Mouse (Mus musculus) forebrain, embryonic 11.5 days (tissue): ENCODE data around the gene Zfyve28. TPM values are rescaled to one million over a fixed set of nuclear protein-coding genes. Genes with fewer than 3 reads are reported as not detected.

Source experiments
- ATAC-seq: fragments of 200-750 bp; cut with Nextera tagmentation; replicated peaks from 2 replicates; pipeline ENCODE4 v1.8.0; 2017; ENCODE audit warnings: moderate TSS enrichment; ENCODE audit not compliant: low FRiP score
- DNase-seq: peaks from one replicate; pipeline ENCODE4 v3.0.0-alpha.2; 2017; ENCODE audit warnings: low spot score
- H3K27ac ChIP-seq: fragments of 300-500 bp; sonication (generic); 2 replicates; pipeline ENCODE4 v1.5.1; 2014; ENCODE audit warnings: low read depth, low read length
- H3K27me3 ChIP-seq: fragments of 300-500 bp; sonication (generic); 2 replicates; pipeline ENCODE4 v1.6.1; 2014; ENCODE audit warnings: mild to moderate bottlenecking, low read length, mixed read lengths; ENCODE audit not compliant: control insufficient read depth, insufficient read depth
- H3K36me3 ChIP-seq: fragments of 300-500 bp; sonication (generic); 2 replicates; pipeline ENCODE4 v1.6.1; 2014; ENCODE audit warnings: mild to moderate bottlenecking, low read length, moderate library complexity, mixed read lengths; ENCODE audit not compliant: control insufficient read depth, insufficient read depth
- H3K4me1 ChIP-seq: fragments of 300-500 bp; sonication (generic); replicated peaks from 2 replicates; pipeline ENCODE4 v1.6.1; 2014; ENCODE audit warnings: low read length, mixed read lengths; ENCODE audit not compliant: control insufficient read depth, insufficient read depth
- H3K4me2 ChIP-seq: fragments of 300-500 bp; sonication (generic); 2 replicates; pipeline ENCODE4 v1.6.1; 2014; ENCODE audit warnings: low read depth, mild to moderate bottlenecking, low read length, moderate library complexity, mixed read lengths; ENCODE audit not compliant: severe bottlenecking
- H3K4me3 ChIP-seq: fragments of 300-500 bp; sonication (generic); 2 replicates; pipeline ENCODE4 v1.5.1; 2014; ENCODE audit warnings: low read depth, low read length
- H3K9ac ChIP-seq: fragments of 300-500 bp; sonication (generic); 2 replicates; pipeline ENCODE4 v1.6.1; 2014; ENCODE audit warnings: low read length
- H3K9me3 ChIP-seq: fragments of 300-500 bp; sonication (generic); 2 replicates; pipeline ENCODE4 v1.6.1; 2016; ENCODE audit warnings: low read length, mixed read lengths; ENCODE audit not compliant: control insufficient read depth
- WGBS: fragments of 180-500 bp; shearing (Covaris S2); extraction: QIAGEN DNeasy Blood & Tissue Kit; methylation state at CpG from one replicate; pipeline ENCODE4 v1.1.7; 2014; 5-methylcytosine and 5-hydroxymethylcytosine counted together
- polyA plus RNA-seq: library from polyadenylated mRNA; unstranded; fragments of >200 nt; fragmentation: Nextera tagmentation; extraction: Ambion mirVana; gene quantifications from 2 replicates; pipeline ENCODE4 v1.2.1, GENCODE M21; 2014

Zfyve28 gene
- polyA plus RNA-seq, 1 experiment from 2014 or later: 1.6 TPM

GRCm38 (mm10) chr5:34201396-34201795 lies 86.9 kb downstream of the Zfyve28 start:
- ATAC-seq (no peak), DNase-seq (no peak)
- no peak overlapping the region for H3K9ac ChIP-seq
- no peaks in the 10 kb centered on the region for H3K4me1 ChIP-seq
- no peak overlapping the region for H3K4me2 ChIP-seq
- WGBS: 87% methylated on average over 2 of the region's 2 CpGs
- no peak overlapping the region for H3K4me3 ChIP-seq
- H3K27me3 ChIP-seq: no peaks in the 10 kb centered on the region
- H3K9me3 ChIP-seq: no peaks in the 10 kb centered on the region
- H3K36me3 ChIP-seq: no peaks in the 10 kb centered on the region
- no peak overlapping the region for H3K27ac ChIP-seq

- Histone ChIP-seq H3K9ac (no peak overlapping the region), H3K4me1 (no peaks in the 10 kb centered on the region), H3K36me3 (no peaks in the 10 kb centered on the region), H3K27me3 (no peaks in the 10 kb centered on the region), H3K4me2 (no peak overlapping the region), H3K27ac (no peak overlapping the region), H3K9me3 (no peaks in the 10 kb centered on the region), H3K4me3 (no peak overlapping the region)
- DNase-seq: no peak
- no peak for ATAC-seq
- WGBS: 85% methylated on average over 6 of the region's 6 CpGs
Measured at GRCm38 (mm10) chr5:34198615-34199014, 89.6 kb downstream of the Zfyve28 start.

DNA sequence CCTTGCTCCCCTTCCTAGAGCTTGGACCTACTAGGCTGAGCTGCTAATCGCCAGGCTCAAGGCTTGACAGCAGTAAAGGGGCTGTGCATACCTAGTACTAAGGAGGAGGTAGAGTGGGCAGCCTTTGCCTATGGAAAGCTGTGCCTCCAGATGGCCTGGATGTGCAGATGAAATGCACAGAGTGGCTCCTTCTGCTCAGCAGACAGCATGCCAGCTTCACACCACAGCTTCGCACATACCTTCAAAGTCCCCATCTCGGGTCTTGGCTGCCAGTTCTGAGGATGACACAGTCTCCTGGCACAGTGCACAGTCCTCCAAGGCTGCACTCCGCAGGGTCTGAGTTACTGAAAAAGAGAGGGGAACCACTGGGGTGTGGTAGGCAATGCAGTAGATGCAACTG lies 91.0 kb downstream of the Zfyve28 start:
- H3K9me3 ChIP-seq: no peaks in the 10 kb centered on the region

GRCm38 (mm10) chr5:34196423-34196822 lies 91.8 kb downstream of the Zfyve28 start:
- ATAC-seq: no peak
- H3K4me1 ChIP-seq: no peaks in the 10 kb centered on the region
- no peak for DNase-seq
- H3K27me3 ChIP-seq: no peaks in the 10 kb centered on the region
- no peak overlapping the region for H3K9ac ChIP-seq
- no peak overlapping the region for H3K27ac ChIP-seq
- no peaks in the 10 kb centered on the region for H3K9me3 ChIP-seq
- H3K4me3 ChIP-seq: no peak overlapping the region
- H3K36me3 ChIP-seq: no peaks in the 10 kb centered on the region
- WGBS: 84% methylated on average over 7 of the region's 7 CpGs
- H3K4me2 ChIP-seq: no peak overlapping the region

More for the DNA sequence above, 91.0 kb downstream of the Zfyve28 start:
- Histone ChIP-seq H3K4me2 (no peak overlapping the region), H3K4me3 (no peak overlapping the region), H3K9ac (no peak overlapping the region), H3K27me3 (no peaks in the 10 kb centered on the region), H3K27ac (no peak overlapping the region), H3K4me1 (no peaks in the 10 kb centered on the region), H3K36me3 (no peaks in the 10 kb centered on the region)
- no peak for DNase-seq
- ATAC-seq: no peak
- 77% methylated on average over 4 of the region's 4 CpGs for WGBS

DNA sequence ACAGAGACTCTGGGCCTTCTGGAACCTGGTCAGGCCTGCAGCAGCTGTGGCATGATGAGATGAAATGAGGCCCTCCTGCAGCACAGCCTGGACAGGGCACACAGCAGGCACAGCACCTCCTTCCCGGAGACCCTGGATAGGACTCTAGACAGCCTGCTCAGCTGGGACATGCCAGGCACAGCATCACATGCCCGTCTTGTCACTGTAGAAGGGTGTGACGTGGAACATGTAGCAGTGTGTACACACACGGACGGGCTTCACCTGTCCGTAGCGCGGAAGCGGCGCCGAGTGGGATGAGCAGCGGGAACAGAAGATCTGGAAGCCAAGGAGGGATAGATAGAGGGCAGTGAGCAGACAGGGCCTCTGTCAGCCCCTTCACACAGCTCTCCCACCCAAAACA lies 92.5 kb downstream of the Zfyve28 start:
- 91% methylated on average over 12 of the region's 12 CpGs for WGBS
- no peak overlapping the region for H3K27ac ChIP-seq
- no peaks in the 10 kb centered on the region for H3K9me3 ChIP-seq
- H3K27me3 ChIP-seq: no peaks in the 10 kb centered on the region
- DNase-seq: no peak
- ATAC-seq: no peak
- no peak overlapping the region for H3K4me2 ChIP-seq
- H3K36me3 ChIP-seq: no peaks in the 10 kb centered on the region
- H3K4me3 ChIP-seq: no peak overlapping the region
- H3K9ac ChIP-seq: no peak overlapping the region
- H3K4me1 ChIP-seq: no peaks in the 10 kb centered on the region

DNA sequence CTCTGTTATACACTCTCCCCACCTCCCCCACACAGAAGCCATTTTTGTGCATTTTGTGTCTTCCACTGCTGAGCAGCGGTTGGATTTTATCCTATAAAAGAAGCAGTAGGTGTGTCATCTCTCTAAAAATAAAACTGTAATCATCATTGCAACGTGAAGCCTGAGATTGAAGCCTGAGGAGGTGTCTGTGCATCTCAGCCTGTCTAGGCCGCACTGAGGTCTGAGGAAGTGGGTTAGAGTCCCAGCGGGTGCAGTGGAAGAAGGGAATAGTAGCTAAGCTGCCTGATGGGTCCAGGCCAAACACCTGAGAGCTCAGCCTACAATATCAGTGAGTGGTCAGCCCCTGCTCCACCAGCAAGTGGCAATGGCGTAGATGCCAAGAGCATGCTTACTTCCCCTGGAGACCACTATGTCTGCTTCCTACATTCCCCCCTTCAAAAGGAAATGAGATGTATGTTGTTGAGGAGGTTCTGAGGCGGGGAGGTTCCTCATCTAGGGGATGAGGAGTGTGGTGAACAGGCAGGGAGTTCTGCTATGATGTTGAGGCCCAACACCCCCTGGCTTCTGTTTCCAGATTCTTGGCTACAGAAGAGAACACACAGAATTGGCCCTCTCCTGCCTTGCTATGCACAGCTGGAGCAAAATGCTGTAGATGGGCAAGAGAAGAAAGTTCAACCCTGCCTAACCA lies 93.1 kb downstream of the Zfyve28 start:
- no peaks in the 10 kb centered on the region for H3K9me3 ChIP-seq
- ATAC-seq (no peak), DNase-seq (no peak)
- no peaks in the 10 kb centered on the region for H3K36me3 ChIP-seq
- H3K27me3 ChIP-seq: no peaks in the 10 kb centered on the region
- H3K4me1 ChIP-seq: no peaks in the 10 kb centered on the region
- 91% methylated on average over 6 of the region's 6 CpGs for WGBS
- H3K9ac ChIP-seq: no peak overlapping the region
- no peak overlapping the region for H3K27ac ChIP-seq
- H3K4me3 ChIP-seq: no peak overlapping the region
- H3K4me2 ChIP-seq: no peak overlapping the region

- Histone ChIP-seq H3K27me3 (no peaks in the 10 kb centered on the region), H3K4me3 (no peak overlapping the region), H3K36me3 (no peaks in the 10 kb centered on the region), H3K9ac (no peak overlapping the region), H3K27ac (no peak overlapping the region), H3K9me3 (no peaks in the 10 kb centered on the region), H3K4me1 (no peaks in the 10 kb centered on the region), H3K4me2 (no peak overlapping the region)
- DNase-seq: no peak
- 65% methylated on average over 1 of the region's 1 CpGs for WGBS
- ATAC-seq: no peak
Measured at GRCm38 (mm10) chr5:34194426-34194825, 93.8 kb downstream of the Zfyve28 start.

GRCm38 (mm10) chr5:34191843-34192242 lies 96.4 kb downstream of the Zfyve28 start:
- ATAC-seq: no peak
- no peak for DNase-seq

DNA sequence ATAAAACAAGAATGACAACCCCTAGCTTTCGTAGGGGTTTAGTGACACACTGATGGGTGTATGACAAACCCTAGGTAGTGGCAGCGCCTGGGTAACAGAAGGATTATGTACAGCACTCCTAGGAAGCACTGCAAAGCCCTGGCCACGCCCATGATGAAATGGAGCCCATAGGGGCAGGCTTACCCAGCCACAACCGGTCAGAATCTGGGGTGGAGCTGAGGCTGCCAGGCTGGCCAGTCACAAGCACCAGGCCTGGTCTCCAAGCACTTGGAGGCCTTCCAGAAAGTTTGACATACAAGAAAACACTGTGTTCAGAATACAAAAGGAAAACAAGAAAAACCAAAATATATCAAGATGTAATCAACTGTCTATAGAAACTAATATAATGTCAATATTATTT lies 97.2 kb downstream of the Zfyve28 start:
- Histone ChIP-seq H3K9me3 (no peaks in the 10 kb centered on the region), H3K27ac (no peak overlapping the region), H3K36me3 (no peaks in the 10 kb centered on the region), H3K4me1 (peaks cover 8% of the 10 kb centered on the region; the same call in 1 of the 2 replicates), H3K4me2 (no peak overlapping the region), H3K4me3 (no peak overlapping the region), H3K27me3 (no peaks in the 10 kb centered on the region), H3K9ac (no peak overlapping the region)
- 51% methylated on average over 4 of the region's 4 CpGs for WGBS
- ATAC-seq (no peak), DNase-seq (peak; percentile 51)

More at GRCm38 (mm10) chr5:34191843-34192242, 96.4 kb downstream of the Zfyve28 start:
- H3K9me3 ChIP-seq: no peaks in the 10 kb centered on the region
- H3K27me3 ChIP-seq: no peaks in the 10 kb centered on the region
- H3K36me3 ChIP-seq: no peaks in the 10 kb centered on the region
- 80% methylated on average over 4 of the region's 4 CpGs for WGBS
- no peak overlapping the region for H3K4me2 ChIP-seq
- H3K9ac ChIP-seq: no peak overlapping the region
- H3K4me3 ChIP-seq: no peak overlapping the region
- H3K27ac ChIP-seq: no peak overlapping the region
- 0 out of 2 replicates have a peak, but pooled peaks cover 3% of the 10 kb centered on the region for H3K4me1 ChIP-seq
